Mouse (Mus musculus): ENCODE data around the gene Slc2a2. TPM values are rescaled to one million over a fixed set of nuclear protein-coding genes. Genes with fewer than 3 reads are reported as not detected.

Slc2a2 gene
- polyA plus RNA-seq, 1 experiment from 2014 or later, result 15.4 TPM

GRCm38 (mm10) chr3:28721218-28721617 is 23.5 kb downstream of the Slc2a2 start:
- Histone ChIP-seq H3K27ac (ENCODE audit: low read depth, low read length) (no peak overlapping the region), H3K36me3 (ENCODE audit: control insufficient read depth, insufficient read depth, low read length) (no peaks in the 10 kb centered on the region), H3K4me2 (no peak overlapping the region), H3K4me3 (ENCODE audit: low read depth, low read length) (no peak overlapping the region), H3K27me3 (replicated peaks; ENCODE audit: control insufficient read depth, insufficient read depth, low read length) (no peaks in the 10 kb centered on the region), H3K9me3 (ENCODE audit: control insufficient read depth, low read length) (no peaks in the 10 kb centered on the region), H3K9ac (ENCODE audit: low read depth, low read length) (no peak overlapping the region), H3K4me1 (replicated peaks; ENCODE audit: control insufficient read depth, insufficient read depth, low read length) (peaks cover 3% of the 10 kb centered on the region; the same call in 1 of the 2 replicates)
- WGBS, result 71% methylated on average over 5 of the region's 5 CpGs
- DNase-seq (ENCODE audit: low spot score) (no peak), ATAC-seq (replicated peaks; ENCODE audit: low FRiP score) (no peak)

GRCm38 (mm10) chr3:28721838-28722237 is 24.1 kb downstream of the Slc2a2 start:
- ATAC-seq (replicated peaks; ENCODE audit: low FRiP score), result no peak; the same call in 1 of the 2 replicates
- no peak overlapping the region for H3K9ac ChIP-seq (ENCODE audit: low read depth, low read length)
- H3K27ac ChIP-seq (ENCODE audit: low read depth, low read length), result peak overlapping the region; percentile 28; the same call in 1 of the 2 replicates
- H3K4me3 ChIP-seq (ENCODE audit: low read depth, low read length), result no peak overlapping the region
- H3K4me1 ChIP-seq (replicated peaks; ENCODE audit: control insufficient read depth, insufficient read depth, low read length), result peaks cover 3% of the 10 kb centered on the region; the same call in 1 of the 2 replicates
- H3K36me3 ChIP-seq (ENCODE audit: control insufficient read depth, insufficient read depth, low read length), result no peaks in the 10 kb centered on the region
- H3K4me2 ChIP-seq, result no peak overlapping the region
- no peak for DNase-seq (ENCODE audit: low spot score)
- no peaks in the 10 kb centered on the region for H3K9me3 ChIP-seq (ENCODE audit: control insufficient read depth, low read length)
- 53% methylated on average over 7 of the region's 7 CpGs for WGBS
- H3K27me3 ChIP-seq (replicated peaks; ENCODE audit: control insufficient read depth, insufficient read depth, low read length), result no peaks in the 10 kb centered on the region

- no peak overlapping the region for H3K4me3 ChIP-seq (ENCODE audit: low read depth, low read length)
- H3K4me2 ChIP-seq, result no peak overlapping the region
- no peaks in the 10 kb centered on the region for H3K9me3 ChIP-seq (ENCODE audit: control insufficient read depth, low read length)
- DNase-seq (ENCODE audit: low spot score) (no peak), ATAC-seq (replicated peaks; ENCODE audit: low FRiP score) (no peak; the same call in 1 of the 2 replicates)
- no peaks in the 10 kb centered on the region for H3K27me3 ChIP-seq (replicated peaks; ENCODE audit: control insufficient read depth, insufficient read depth, low read length)
- H3K36me3 ChIP-seq (ENCODE audit: control insufficient read depth, insufficient read depth, low read length), result no peaks in the 10 kb centered on the region
- no peak overlapping the region for H3K9ac ChIP-seq (ENCODE audit: low read depth, low read length)
- peaks cover 3% of the 10 kb centered on the region; the same call in 1 of the 2 replicates for H3K4me1 ChIP-seq (replicated peaks; ENCODE audit: control insufficient read depth, insufficient read depth, low read length)
- H3K27ac ChIP-seq (ENCODE audit: low read depth, low read length), result no peak overlapping the region
These were observed 24.8 kb downstream of the Slc2a2 start for GRCm38 (mm10) chr3:28722531-28722930.

GRCm38 (mm10) chr3:28723534-28723933 is 25.8 kb downstream of the Slc2a2 start:
- WGBS, result 48% methylated on average over 6 of the region's 6 CpGs
- Histone ChIP-seq H3K9me3 (ENCODE audit: control insufficient read depth, low read length) (no peaks in the 10 kb centered on the region), H3K27ac (ENCODE audit: low read depth, low read length) (no peak overlapping the region), H3K4me1 (replicated peaks; ENCODE audit: control insufficient read depth, insufficient read depth, low read length) (peaks cover 3% of the 10 kb centered on the region; the same call in 1 of the 2 replicates), H3K36me3 (ENCODE audit: control insufficient read depth, insufficient read depth, low read length) (no peaks in the 10 kb centered on the region), H3K4me2 (no peak overlapping the region), H3K9ac (ENCODE audit: low read depth, low read length) (no peak overlapping the region), H3K27me3 (replicated peaks; ENCODE audit: control insufficient read depth, insufficient read depth, low read length) (no peaks in the 10 kb centered on the region), H3K4me3 (ENCODE audit: low read depth, low read length) (no peak overlapping the region)
- no peak for ATAC-seq (replicated peaks; ENCODE audit: low FRiP score)
- no peak for DNase-seq (ENCODE audit: low spot score)

GRCm38 (mm10) chr3:28725203-28725602 is 27.5 kb downstream of the Slc2a2 start:
- WGBS, result 82% methylated on average over 13 of the region's 13 CpGs
- no peak overlapping the region for H3K9ac ChIP-seq (ENCODE audit: low read depth, low read length)
- no peak overlapping the region for H3K27ac ChIP-seq (ENCODE audit: low read depth, low read length)
- H3K4me3 ChIP-seq (ENCODE audit: low read depth, low read length), result no peak overlapping the region
- ATAC-seq (replicated peaks; ENCODE audit: low FRiP score), result peak; percentile 58; the same call in 1 of the 2 replicates
- no peak for DNase-seq (ENCODE audit: low spot score)
- peaks cover 3% of the 10 kb centered on the region; the same call in 1 of the 2 replicates for H3K4me1 ChIP-seq (replicated peaks; ENCODE audit: control insufficient read depth, insufficient read depth, low read length)
- H3K36me3 ChIP-seq (ENCODE audit: control insufficient read depth, insufficient read depth, low read length), result no peaks in the 10 kb centered on the region
- H3K27me3 ChIP-seq (replicated peaks; ENCODE audit: control insufficient read depth, insufficient read depth, low read length), result no peaks in the 10 kb centered on the region
- H3K9me3 ChIP-seq (ENCODE audit: control insufficient read depth, low read length), result no peaks in the 10 kb centered on the region
- no peak overlapping the region for H3K4me2 ChIP-seq

- ATAC-seq (replicated peaks; ENCODE audit: low FRiP score), result no peak
- no peak for DNase-seq (ENCODE audit: low spot score)
- H3K36me3 ChIP-seq (ENCODE audit: control insufficient read depth, insufficient read depth, low read length), result no peaks in the 10 kb centered on the region
- WGBS, result 87% methylated on average over 7 of the region's 7 CpGs
- no peaks in the 10 kb centered on the region for H3K9me3 ChIP-seq (ENCODE audit: control insufficient read depth, low read length)
- H3K4me2 ChIP-seq, result no peak overlapping the region
- H3K4me3 ChIP-seq (ENCODE audit: low read depth, low read length), result no peak overlapping the region
- no peak overlapping the region for H3K9ac ChIP-seq (ENCODE audit: low read depth, low read length)
- H3K27me3 ChIP-seq (replicated peaks; ENCODE audit: control insufficient read depth, insufficient read depth, low read length), result no peaks in the 10 kb centered on the region
- no peak overlapping the region for H3K27ac ChIP-seq (ENCODE audit: low read depth, low read length)
- peaks cover 3% of the 10 kb centered on the region; the same call in 1 of the 2 replicates for H3K4me1 ChIP-seq (replicated peaks; ENCODE audit: control insufficient read depth, insufficient read depth, low read length)
These were observed 28.7 kb downstream of the Slc2a2 start for GRCm38 (mm10) chr3:28726356-28726755.

- no peak; the same call in 1 of the 2 replicates for ATAC-seq (replicated peaks; ENCODE audit: low FRiP score)
- H3K9me3 ChIP-seq (ENCODE audit: control insufficient read depth, low read length), result no peaks in the 10 kb centered on the region
- H3K4me2 ChIP-seq, result no peak overlapping the region
- no peak overlapping the region for H3K4me3 ChIP-seq (ENCODE audit: low read depth, low read length)
- H3K27me3 ChIP-seq (replicated peaks; ENCODE audit: control insufficient read depth, insufficient read depth, low read length), result no peaks in the 10 kb centered on the region
- 77% methylated on average over 2 of the region's 2 CpGs for WGBS
- H3K9ac ChIP-seq (ENCODE audit: low read depth, low read length), result no peak overlapping the region
- no peaks in the 10 kb centered on the region for H3K36me3 ChIP-seq (ENCODE audit: control insufficient read depth, insufficient read depth, low read length)
- DNase-seq (ENCODE audit: low spot score), result no peak
- no peaks in the 10 kb centered on the region for H3K4me1 ChIP-seq (replicated peaks; ENCODE audit: control insufficient read depth, insufficient read depth, low read length)
- H3K27ac ChIP-seq (ENCODE audit: low read depth, low read length), result no peak overlapping the region
These were observed 37.0 kb downstream of the Slc2a2 start for GRCm38 (mm10) chr3:28734712-28735111.

GRCm38 (mm10) chr3:28736981-28737380 is 39.3 kb downstream of the Slc2a2 start:
- Histone ChIP-seq H3K36me3 (ENCODE audit: control insufficient read depth, insufficient read depth, low read length) (no peaks in the 10 kb centered on the region), H3K9me3 (ENCODE audit: control insufficient read depth, low read length) (no peaks in the 10 kb centered on the region), H3K4me2 (no peak overlapping the region), H3K4me1 (replicated peaks; ENCODE audit: control insufficient read depth, insufficient read depth, low read length) (no peaks in the 10 kb centered on the region), H3K27ac (ENCODE audit: low read depth, low read length) (no peak overlapping the region), H3K9ac (ENCODE audit: low read depth, low read length) (no peak overlapping the region), H3K27me3 (replicated peaks; ENCODE audit: control insufficient read depth, insufficient read depth, low read length) (no peaks in the 10 kb centered on the region), H3K4me3 (ENCODE audit: low read depth, low read length) (no peak overlapping the region)
- ATAC-seq (replicated peaks; ENCODE audit: low FRiP score) (no peak), DNase-seq (ENCODE audit: low spot score) (no peak)
- 54% methylated on average over 2 of the region's 2 CpGs for WGBS

GRCm38 (mm10) chr3:28740353-28740752 is 42.6 kb downstream of the Slc2a2 start:
- 34% methylated on average over 6 of the region's 6 CpGs for WGBS
- DNase-seq (ENCODE audit: low spot score) (no peak), ATAC-seq (replicated peaks; ENCODE audit: low FRiP score) (no peak)
- H3K4me2 ChIP-seq, result no peak overlapping the region
- no peaks in the 10 kb centered on the region for H3K36me3 ChIP-seq (ENCODE audit: control insufficient read depth, insufficient read depth, low read length)
- no peak overlapping the region for H3K9ac ChIP-seq (ENCODE audit: low read depth, low read length)
- no peaks in the 10 kb centered on the region for H3K9me3 ChIP-seq (ENCODE audit: control insufficient read depth, low read length)
- H3K4me3 ChIP-seq (ENCODE audit: low read depth, low read length), result no peak overlapping the region
- H3K27ac ChIP-seq (ENCODE audit: low read depth, low read length), result no peak overlapping the region
- H3K27me3 ChIP-seq (replicated peaks; ENCODE audit: control insufficient read depth, insufficient read depth, low read length), result no peaks in the 10 kb centered on the region
- H3K4me1 ChIP-seq (replicated peaks; ENCODE audit: control insufficient read depth, insufficient read depth, low read length), result no peaks in the 10 kb centered on the region
